Mouse (Mus musculus) right cerebral cortex, postnatal 10 days (tissue): Measurements from ENCODE around the gene Mtap.

Experiments
- DNase-seq, 2 experiments: peaks; one replicate each; pipeline ENCODE4 v3.0.0; 2021; ENCODE audit warnings: low spot score in 2 of 2

Mtap gene

DNA sequence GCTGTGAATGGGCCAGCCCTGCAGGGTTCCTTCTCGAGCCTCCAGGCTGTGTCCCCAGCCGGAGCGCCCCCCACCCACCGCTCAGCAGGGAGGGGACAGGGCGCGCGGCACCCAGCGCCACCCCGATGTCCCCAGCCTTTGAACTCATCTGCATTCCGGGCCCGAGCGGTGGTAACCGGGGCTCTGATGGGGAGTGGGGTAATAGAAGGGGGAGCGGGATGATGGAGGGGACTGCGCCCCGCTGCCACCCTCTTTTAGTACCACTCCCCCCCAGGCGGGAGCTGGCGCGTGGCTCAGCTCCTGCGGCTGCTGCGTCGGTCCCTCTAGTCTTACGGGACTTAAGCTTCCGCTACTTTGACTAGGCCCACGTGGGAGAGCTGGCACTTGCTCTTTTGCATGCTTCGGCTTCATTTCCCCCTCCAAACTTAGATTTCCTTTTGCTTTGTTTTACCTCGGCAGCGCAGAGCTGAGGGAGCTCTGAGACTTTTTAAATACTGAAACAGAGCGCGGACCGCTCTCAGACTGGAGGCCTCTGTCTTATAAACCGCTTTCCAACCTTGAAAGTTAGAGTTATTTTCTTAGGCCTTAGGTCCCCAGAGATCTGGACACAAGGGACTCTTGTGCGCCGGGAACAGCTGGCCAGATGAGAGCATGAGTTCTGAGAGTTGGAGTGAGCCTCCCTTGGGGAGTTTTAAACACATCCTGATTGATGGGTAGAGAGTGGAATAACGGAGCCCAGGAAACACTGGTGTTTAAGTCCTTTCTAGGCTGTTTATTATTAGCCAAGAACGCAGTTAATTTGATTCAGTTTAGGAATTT lies 829 bp downstream of the Mtap start:
- peak; percentile 54 for DNase-seq

DNA sequence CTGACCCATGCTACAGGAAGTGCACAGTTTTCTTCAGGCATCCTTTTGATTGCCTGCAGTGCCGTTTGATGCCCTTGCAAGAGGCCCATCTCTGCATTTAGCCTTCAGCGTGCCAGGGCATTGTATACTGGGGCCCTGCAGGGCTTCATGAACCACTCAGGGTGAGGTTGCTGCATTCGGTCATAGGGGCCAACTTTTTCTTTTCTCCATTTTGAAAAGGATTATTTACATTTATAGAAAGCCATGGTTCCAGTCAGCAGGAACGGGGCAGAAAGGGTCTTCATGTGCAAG lies 1.4 kb downstream of the Mtap start:
- no peak for DNase-seq

DNA sequence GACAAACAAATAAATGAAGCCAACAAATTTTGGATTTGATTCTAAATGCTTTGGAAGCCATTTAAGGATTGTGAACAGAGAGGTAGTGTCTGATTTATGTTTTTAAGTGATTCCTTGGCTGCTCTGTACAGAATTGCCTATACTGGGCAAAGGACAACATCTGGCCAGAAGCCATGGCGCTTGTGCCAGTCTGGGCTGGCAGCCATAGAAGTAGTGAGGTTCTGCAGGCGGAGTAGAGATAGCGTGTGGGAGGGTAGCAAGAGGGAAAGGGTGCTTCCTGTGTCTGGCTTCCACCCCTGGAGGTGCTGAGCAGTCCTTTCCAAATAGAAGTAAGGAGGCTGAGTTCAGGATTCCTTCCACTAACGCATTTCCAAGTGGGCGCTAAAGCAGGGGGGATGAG lies 3.9 kb downstream of the Mtap start:
- peak; percentile 78 to 82 for DNase-seq

DNA sequence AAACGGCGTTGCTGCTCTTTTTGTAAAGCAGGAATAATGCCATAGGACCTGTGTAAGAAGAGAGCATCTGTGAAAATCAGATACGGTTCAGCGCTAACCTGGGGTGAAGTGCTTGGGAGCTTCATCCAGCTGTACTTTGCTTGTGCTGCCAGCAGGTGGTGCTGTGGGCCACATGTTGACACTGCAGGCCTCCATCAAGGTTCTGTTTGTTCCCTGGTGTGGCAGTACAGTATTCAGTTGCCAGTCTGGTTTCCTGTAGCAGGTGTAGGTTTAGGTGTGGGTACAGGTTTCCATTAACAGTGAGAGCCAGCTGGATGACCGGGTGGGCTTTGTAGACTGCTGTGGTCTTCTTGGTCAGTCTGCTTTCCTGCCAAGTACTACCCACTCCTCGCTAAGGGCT lies 8.5 kb downstream of the Mtap start:
- DNase-seq: peak; percentile 65 to 80

DNA sequence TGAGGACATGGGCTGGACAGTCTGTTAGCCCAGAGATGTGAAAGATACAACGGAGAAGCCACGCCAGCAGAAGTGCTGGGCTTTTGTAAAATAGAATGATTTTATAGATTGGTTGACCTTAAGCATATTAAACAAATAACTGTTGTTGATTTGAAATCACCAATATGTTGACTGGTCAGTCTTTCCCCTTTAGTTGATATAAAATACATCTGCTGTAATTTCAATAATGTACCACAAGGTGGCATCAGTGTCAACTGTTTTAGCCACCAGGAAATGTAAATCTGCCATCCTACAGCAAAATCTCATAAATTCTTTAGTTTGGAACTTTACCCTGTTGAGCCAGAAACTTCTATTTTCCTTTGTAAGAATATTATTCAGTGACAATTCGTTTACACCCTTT lies 9.4 kb downstream of the Mtap start:
- no peak for DNase-seq

DNA sequence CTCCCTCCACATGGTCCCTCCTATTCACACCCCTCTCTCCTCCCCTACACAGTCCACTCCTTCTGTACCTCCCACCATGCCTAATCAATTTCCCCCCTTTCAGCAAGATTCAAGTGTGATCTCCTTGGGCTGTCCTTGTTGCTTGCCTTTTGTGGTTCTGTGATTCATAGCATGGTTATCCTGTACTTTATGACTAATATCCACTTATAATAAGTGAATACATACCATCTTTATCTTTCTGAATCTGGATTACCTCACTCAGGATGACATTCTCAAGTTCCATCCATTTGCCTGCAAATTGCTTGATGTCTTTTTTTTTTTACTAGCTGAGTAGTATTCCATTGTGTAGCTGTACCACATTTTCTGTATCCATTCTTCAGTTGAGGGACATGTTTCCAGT lies 12.3 kb downstream of the Mtap start:
- DNase-seq: no peak

DNA sequence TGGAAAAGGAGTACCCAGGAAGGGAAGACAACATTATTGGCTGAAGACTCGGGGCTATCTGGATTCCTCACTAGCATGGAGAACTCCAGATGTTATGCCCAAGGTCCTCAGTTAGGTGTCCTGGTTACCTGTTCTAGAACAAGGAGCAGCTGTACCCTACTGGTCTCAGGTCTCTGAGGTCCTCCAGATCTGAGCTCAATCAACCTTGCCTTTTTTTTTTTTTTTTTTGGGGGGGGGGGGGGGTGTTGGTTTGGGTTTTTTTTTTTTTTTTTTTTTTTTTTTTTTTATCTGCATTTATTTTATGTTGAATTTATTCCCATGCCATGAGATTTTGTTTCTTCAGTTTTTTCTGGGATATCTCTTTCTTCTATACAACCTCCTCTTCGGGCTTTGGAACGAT lies 24.5 kb downstream of the Mtap start:
- no peak for DNase-seq

DNA sequence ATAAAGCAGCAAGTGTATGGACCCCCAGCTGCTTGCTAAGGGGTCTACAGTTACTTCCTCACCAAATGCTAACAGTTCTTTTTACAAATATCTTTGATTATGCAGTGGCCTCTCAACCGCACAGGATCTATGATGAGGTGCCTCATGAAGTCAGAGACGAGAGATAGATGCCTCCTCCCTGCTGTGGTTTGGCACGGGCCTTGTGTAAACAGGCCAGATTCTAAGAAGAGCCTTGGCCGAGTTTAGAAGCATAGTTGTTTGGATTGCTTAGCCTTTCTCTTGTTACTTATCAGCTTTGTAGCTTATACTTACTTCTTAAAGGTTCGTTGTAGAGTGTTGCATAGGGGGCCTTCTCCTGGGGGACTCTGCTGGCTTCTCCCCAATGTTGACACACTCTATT lies 25.6 kb downstream of the Mtap start:
- no peak for DNase-seq

DNA sequence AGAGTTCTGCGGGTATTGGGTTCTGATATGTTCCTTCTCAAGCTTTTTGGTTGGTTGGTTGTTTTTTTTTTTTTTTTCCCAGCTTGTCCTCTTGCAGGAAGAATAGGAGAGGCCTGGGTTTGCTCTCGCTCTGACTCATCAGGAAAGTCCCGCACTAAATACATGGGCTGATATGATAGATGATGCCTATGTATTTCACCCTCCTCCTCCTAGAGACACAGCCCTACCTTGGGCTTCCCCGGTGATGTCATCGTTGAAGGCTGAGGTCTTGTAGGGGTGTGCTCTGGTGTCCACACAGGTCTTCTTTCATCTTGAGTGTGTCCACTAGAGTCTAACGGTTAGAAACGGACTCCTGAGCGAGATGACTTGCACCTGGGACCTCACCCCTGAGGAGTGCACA lies 26.7 kb downstream of the Mtap start:
- DNase-seq: no peak

DNA sequence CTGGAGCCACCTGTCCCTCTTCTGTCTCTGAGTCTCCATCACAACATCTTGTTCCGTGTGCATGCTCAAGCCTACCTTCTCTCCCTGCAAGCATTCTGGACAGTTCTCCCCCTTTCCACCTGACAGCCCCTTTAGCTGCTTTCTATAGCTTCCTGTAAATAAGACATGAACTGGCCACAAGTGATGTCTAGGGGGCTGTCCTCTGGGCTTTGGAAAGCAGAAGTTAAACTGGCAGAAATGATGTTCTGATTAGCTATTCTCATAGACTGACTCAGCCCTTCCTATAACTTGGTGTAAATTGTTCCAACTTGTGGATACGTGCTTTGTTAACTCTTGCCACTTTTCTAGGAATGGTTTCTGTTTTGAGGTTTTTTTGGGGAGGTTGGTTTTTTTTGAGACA lies 27.8 kb downstream of the Mtap start:
- no peak for DNase-seq

DNA sequence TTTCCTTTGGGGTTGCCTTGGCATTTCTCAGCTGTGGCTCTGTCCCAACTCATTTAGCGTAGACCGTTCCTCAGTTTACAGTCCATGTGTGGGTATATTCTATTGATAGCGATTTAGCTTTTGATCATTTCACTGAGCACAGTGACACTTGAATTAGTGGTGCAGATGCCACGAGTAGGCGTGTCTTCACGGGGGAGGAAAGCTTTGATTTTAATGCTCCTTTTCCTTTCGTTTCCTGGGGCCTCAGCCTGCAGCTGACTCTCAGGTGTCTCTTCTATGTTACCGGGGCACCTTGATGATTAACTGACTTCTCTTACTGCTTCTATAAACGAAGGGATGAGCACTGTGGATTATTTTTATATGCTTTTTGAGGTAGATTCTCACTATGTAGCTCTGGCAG lies 32.0 kb downstream of the Mtap start:
- DNase-seq: no peak

DNA sequence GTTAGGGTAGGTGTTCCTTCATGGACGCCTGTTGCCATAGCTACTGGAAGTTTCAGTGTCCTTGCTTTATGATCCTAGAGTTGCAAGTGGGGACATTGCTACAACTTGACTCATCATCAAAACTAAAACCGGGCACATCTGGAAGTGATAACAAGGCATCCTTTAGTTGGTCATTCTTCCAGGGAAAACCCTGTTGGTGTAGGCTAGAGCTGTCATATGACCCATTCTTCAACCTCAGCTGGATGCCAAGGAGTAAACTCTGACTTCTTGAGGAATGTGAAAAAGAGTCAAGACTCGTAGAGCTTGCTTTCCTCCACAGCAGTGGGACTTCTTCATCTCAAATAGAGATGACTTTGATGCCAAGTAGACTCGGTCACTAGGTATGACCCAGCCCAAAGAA lies 32.8 kb downstream of the Mtap start:
- DNase-seq: no peak

DNA sequence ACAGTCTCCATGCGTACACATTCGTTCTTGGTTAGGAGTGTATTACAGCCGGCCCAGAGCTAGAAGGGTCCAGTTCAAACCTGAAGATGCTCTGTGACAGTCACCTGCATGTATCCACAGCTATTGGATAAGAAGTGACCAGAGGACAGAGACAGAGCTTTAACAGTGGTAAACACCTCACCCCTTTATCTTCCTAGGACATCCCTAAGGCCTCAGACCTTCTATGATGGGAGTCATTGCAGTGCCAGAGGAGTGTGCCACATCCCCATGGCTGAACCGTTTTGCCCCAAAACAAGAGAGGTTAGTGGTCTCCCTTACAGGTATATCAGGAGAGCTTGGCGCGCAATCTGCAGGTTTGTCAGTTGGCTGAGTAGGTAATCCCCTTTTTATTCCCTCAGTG lies 34.0 kb downstream of the Mtap start:
- no peak for DNase-seq

DNA sequence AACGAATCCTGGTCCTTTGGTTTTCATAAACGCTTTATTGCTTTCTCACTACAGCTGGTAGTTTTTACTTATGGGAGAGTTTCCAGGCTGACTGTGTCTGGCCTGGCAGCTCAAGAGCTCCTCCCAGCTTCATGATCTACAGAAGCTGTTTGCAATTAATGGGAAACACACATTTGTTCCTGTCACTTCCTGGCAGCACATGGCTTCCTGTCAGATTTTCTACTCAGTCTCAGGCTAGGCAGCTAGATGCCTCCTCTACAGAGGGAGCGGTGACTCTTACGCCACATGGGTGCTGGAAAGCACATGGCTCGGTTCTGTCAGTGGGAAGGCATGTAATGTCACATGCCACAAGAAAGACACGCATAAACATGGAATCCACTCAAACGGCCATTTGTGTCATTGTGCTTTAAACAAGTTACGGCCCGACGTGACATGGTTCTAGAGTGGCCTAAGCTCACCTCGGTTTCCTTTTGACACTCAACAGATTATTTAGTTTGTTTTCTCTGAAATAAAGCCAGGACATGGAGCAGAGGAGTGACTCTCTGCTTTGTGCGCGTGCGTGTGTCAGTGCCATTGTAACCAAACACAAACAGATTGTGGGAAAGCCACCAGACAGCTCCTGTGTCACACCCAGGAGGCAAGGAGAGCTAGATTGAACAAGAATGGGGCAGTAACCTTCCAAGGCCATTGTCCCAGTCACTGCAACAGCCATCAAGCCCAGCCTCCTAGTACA lies 36.1 kb downstream of the Mtap start:
- DNase-seq: no peak

DNA sequence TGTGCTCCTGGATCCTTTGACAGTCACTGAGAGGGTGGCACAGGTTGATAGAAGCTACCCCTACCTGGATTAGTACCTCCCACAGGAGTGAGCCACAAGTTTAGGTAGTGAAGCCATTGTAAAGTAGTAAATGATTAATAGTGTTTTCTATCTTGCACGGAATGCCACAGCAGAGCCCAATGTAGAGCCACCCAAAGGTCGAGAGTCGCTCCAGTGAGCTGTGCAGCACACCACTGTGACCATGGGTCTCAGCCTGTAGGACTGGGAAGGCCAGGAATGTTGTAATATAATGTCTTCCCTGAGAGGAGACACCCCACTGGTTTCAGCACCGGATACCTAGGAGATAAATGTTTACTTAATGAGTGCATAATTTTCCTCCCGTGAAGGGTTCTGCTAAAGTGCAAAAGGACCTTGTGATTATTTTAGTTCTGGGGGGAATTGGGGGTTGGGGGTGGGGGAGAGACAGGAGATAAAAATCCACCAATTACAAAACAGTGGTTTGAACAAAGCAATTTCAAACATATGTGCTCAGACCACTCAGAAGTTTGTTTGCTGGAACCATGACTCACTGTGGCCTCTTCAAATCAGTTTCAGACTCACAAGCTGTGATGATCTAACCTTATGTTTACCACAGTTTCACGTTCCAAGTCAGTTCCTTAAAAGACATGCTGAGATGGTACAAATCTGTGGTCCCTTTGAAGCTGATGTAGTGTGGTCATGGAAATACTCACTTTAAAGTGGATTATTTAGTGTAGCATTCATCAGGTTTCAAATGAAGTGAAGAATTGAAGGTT lies 40.8 kb downstream of the Mtap start:
- no peak for DNase-seq

DNA sequence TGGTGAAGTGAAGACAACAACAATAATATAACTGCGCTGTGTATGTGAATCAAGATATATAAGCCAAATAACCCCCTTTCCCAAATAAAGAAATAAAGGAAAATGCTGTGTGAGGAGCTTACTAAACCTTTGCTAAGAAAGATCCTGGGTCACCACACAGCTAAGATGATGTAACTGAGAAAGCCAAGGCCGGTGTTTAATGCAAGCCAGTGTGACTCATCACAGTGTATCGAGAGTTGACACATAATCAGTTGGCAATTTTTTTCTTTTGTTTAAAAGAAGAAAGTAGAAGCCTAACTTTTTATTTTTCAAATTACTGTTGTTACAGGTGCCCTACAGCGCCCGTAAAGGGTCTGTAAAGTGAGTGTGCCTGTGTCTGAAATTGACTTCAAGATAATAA lies 43.2 kb downstream of the Mtap start:
- no peak for DNase-seq

DNA sequence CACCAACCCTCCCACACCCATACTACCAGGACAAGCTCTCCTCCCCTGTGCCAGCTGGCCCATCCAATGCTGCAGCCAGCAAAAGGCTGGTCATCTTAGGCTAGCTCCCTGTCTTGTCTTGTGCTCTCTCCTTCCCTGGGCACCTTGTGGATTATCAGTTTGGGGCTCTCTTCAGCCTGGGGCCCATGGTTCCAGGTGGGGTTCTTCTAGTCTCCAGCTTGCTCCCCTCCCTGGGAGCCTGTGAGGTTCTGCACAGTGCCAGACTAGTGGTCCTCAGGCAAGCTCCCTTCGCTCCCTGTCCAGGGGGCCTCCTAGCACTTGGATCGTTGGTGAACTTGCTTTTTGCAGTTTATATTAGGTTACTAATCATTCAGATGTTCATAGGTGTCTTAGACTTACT lies 44.7 kb downstream of the Mtap start:
- DNase-seq: no peak

DNA sequence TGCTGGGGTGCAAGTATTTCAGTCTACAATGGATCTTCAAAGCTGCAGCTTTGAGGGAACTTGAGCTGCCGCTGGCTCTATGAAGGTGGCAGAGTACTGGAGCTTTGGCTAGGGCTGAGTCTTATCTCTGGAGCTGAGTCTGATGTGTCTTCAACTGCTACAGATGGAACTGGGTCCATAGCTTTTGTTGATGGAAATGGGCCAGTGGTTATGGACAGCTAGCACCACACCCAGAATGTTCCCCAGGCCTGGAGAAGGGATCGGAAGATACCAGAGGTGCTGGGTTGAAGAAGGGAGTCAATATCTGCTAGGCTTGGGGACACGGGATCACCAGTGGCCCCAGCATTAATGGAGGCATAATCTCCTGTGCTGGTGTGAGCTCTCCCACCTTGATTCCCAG lies 45.6 kb downstream of the Mtap start:
- no peak for DNase-seq

DNA sequence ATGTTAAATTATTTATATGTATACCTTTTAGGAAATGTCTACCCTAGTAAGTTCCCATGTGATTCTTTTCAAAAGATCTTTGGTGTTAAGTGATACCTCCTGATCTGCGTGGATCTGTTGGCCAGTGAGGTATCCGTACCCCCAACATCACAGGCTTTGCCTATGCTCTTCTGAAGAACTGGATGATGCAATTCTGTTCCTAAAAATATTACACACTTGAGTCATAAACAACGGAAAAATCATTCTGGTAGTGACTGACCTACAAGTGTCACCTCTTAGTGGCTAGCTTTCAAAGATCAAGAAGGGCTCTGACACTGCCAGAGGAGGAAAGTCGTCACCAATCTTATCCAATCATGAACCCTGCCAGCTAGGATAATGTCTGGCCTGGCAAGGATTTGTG lies 58.6 kb downstream of the Mtap start:
- no peak for DNase-seq

DNA sequence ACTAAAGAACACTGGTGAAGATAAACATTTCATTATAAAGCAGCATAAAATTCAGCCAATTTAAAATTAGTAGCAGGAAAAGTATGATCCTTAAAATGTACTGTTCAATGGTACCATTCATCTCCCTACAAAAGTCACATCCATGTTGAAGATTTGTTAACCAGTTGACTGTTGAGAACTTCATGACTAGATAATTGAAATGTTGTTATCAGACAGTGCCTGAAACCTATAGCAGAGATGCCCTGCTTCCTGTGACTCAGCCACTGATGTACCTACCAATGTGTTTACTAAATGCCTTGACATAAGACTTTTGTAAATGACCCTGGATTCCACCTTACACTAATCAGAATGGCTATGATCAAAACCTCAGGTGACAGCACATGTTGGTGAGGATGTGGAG lies 60.2 kb downstream of the Mtap start:
- DNase-seq: no peak

DNA sequence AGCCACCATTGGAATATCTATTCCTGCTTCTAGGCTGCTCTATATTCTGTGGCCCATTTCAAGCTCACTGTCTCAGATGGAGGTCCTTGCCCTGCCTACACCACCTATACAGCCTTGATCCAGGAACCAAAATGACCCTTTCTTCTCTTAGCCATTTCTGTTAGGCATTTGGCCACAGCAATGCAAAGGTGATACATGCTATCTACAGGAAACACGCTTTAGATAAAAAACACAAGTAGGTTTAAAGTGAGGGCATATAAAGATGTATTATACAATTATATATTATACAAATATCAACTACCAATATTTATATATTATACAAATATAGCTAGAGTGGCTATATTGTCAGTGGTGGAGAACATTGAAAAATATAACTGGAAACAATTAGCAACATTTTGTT lies 63.9 kb downstream of the Mtap start:
- DNase-seq: no peak

DNA sequence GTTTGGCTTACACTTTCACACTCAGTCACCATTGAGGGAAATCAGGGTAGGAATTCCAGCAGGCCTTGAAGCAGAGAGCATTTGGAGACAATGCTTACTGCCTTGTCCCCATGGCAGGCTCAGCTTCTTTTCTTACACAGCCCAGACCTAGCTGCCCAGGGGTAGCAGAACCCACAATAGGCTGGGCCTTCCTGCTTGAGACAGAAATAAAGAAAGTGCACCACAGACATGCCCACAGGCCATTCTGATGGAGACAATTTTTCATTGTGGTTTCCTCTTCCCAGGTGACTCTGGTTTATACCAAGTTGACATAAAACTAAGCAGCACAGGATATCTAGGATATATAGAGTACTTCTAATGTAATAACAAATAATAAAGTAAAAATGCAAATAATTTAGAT lies 72.4 kb downstream of the Mtap start:
- no peak for DNase-seq

DNA sequence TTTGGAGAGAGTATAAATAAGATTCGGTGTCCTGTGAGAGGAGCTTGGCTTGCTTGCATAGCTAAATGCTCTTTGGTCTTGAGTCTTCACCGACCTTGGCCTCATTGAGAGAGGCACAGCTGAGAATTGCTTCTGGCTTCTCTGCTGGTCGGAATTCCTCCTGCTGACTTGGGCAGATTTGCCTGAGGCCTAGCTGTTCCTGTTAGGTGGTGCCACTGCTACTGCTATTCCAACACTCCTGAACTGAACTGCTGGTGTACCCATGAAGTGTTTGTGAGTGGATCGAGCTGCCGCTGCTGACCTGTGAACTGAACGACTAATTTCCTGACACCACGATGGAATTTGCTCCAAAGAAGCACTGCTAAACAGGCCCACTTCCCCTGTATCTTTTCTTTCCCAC lies 73.4 kb downstream of the Mtap start:
- DNase-seq: no peak
